Mouse (Mus musculus) myocyte (in vitro differentiated cells): Measurements from ENCODE around the gene Birc6.

Experiments used
- CEBPB ChIP-seq: IDR thresholded peaks from 2 replicates; pipeline ENCODE4 v1.6.1; 2011; ENCODE audit warnings: mild to moderate bottlenecking, moderate library complexity; ENCODE audit not compliant: poor library complexity, insufficient read depth, severe bottlenecking
- TCF12 ChIP-seq: IDR thresholded peaks from one replicate; pipeline ENCODE4 v1.6.1; 2011; ENCODE audit warnings: mild to moderate bottlenecking, control low read depth; ENCODE audit not compliant: poor library complexity, insufficient read depth, severe bottlenecking
- USF1 ChIP-seq: IDR thresholded peaks from one replicate; pipeline ENCODE4 v1.6.1; 2011; ENCODE audit warnings: low read depth, mild to moderate bottlenecking, control low read depth, moderate library complexity

GRCm38 (mm10) chr17:74717618-74718151, 189.6 kb downstream of the Birc6 start, which contains the start of gene Ttc27:
- no peak for TF ChIP-seq TCF12
- no peak for TF ChIP-seq USF1
- TF ChIP-seq CEBPB: no peak
